Mouse (Mus musculus): Measurements from ENCODE around the gene Emc9. TPM values are rescaled to one million over a fixed set of nuclear protein-coding genes. Genes with fewer than 3 reads are reported as not detected.

The Emc9 gene
- 48.1 TPM for polyA plus RNA-seq (2017; shearing (Covaris generic))

DNA sequence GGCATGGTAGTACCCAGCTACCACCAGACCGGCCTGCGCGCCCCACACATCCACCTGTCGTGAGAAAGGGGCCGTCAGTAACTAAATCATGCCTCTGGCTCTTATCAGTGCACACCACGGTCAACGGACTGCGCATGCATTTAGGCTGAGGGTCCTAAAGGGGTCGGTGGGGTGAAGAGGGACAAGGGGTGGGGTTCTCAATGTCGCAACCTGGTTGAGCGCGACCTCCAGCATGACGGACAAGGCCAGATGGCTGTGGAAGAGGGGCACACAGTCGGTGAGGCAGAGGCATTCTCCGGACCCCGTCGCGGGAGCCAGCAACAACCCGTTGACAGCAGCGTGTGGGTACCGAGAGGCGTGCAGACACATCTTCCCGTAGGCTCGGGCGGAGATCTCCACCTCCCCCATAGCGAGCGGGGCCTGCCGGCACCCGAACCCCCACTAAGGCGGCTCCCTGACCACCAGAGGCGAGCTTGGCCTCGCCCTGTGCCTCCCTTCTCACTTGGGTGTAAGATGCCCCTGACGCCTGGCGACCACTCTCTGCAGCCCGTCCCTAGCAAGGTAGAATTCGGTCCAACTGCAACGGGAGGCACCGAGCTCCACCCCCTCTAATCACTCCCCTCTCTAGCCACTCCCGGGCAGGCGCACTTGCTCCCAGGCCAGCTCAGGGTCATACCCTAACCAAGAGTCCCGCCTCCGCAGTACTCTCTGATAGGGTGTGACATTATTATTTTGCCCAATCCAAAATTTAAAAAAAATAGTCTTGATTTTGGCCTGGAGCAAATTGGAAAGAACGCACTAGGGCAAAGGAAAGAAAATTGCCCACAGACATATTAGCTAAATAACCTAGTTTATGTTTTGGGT, at the start of gene Emc9:
Gene Emc9, minus strand, starts transcription at position 601 of the 864 bp plus-strand sequence.

DNA sequence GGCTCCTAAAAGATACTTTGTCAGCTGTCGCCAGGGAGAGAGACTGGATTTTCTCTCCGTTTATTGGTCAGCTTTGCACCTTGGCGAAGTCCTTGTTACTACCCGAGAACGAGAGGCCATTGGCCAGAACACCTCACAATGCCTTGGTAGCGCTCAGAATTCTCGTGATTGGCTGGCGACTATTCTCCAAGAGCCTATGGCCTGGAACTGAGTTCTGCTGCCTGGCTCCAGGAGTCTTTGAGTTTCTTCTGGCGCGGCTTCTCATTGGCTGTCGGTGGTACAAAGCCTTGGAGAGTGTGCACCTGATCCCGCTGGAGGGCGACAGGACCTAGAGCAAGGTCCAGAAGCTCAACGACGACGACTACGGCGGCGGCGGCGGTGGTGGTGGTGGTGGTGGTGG, 32.7 kb upstream of the Emc9 start, which contains the start of gene Rec8:
Gene Rec8, plus strand, starts transcription at position 216 of the 400 bp plus-strand sequence.

DNA sequence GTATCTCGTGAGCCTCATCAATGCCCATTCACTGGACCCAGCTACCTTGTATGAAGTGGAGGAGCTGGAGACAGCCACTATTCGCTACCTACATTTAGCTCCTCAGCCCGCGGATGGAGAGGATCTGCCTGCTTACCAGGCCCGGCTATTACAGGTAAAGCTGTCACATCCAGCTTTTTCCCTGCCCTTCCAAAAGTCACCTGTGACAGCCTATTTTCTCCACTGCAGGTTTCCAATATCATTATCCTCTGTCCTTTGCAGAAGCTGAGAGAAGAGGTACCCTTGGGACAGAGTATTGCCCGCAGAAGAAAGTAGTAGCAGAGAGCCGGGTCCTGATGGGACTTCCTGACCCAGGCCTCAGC, 18.1 kb upstream of the Emc9 start, which contains the start of gene Irf9:
Gene Irf9, plus strand, starts transcription at position 301 of the 362 bp plus-strand sequence.

DNA sequence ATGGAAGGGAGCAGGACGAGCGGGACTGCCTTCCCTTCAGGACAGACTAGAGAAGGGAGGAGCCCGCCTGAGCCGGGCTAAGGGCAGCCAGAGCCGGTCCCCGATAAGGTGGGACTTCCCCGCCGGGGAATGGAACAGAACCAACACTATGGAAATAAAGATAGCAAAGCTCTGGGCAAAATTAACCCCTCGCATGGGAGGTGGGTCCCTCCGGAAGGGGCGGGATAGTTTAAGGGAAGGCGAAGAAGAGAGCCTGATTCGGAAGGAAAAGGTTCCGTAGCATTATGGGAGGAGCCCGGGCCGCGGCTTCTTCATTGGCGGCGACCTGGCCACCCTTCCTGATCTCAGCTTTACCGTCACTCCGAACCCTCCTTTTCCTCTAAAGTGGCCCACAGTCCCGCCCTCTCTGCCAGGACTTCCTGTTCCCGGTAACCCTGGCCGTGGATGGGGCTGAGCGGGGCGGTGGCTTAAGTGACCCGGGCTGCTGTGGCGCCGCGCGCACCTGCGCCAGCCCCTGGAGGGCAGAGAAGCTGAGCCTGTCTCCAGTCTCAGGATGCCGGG, 6.3 kb upstream of the Emc9 start, which contains the start of gene Rnf31:
Gene Rnf31, plus strand, starts transcription at position 378 of the 561 bp plus-strand sequence.

DNA sequence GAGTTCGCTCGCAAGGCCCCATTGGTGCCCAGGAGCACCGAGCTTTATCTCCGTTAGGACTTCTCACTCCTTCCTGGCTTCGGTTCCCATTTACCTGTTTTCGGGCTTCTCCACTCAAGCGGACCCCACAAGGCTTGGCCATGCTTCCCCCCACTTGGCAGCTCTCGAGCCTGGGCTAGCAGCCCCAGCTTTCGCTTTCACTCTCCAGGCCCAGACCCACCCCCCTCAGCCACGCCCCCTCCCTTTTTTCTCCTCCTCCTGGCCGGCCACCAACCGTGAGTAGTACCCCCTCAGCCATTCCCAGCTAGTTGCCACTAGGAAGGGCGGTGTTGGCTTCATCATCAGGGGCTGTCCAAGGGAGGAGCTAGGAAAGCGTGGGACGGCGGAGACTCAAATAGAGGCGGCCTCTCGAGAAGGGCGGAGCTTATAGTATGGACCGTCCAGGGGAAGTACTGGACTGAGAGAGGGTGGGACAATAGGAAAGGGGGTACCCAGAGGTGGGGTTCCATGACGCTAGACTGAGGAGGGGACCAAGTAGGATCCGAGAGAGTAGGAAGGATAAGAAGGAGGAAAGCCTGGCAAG, 5.7 kb upstream of the Emc9 start, which contains the start of gene Psme2:
Gene Psme2, minus strand, starts transcription at position 366 of the 583 bp plus-strand sequence.

DNA sequence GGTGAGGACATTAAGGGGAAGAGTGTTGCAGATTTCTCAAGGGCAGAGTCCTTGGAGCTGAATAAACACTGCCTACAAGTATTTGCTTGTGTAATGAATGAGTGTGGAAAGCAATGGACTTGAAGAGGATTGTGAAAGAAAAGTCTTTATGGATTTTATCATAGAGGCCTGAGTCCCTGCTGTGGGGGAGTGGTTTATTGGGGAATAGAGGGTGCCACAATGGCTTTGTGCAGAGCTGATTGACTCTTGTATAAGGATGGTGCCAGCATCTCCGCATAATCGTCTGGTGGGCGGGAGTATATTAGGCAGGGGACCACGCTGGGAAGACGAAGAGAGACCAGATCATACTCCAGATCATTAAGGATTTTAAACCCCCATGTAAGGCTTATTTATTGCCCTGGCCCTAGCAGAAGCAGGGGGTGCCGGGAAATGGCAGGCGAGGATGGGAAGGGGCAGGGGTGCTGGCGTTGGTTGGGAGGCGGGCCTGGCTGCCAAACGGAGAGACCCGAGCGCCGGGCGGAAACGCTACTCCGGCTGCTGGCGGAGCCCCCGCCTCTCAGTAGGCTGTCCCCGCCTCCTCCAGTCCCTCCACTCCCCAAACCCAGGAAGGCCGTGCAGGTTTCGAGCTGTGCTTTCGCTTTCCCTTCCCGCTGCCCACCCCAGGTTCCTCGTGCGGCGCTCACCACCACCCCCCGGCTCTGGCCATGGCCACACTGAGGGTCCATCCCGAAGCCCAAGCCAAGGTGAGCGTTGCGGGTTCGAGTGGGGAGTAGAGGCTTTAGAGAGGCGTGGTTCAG, 7.0 kb downstream of the Emc9 start, which contains the start of gene Psme1:
Gene Psme1, plus strand, starts transcription at position 253 of the 797 bp plus-strand sequence.

DNA sequence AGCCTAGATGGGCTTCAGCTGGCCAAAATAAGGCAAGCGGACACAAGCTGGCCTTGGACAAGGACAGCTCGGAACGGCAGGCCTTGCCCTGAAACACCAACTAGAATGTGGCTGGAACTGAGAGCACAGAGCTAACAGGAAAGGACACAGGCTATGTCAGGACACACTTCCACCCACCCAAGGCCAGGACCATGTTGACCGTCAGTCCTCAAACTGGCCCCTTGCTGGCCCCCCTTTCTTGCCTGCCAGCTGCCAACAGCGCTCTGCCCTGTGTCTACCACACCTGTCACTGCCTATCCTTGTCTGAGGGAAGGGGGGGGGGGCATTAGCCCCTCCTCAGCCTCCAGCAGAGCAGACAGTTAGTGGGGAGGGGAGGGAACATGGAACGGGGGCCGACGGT, 9.8 kb downstream of the Emc9 start, which contains the start of gene Fitm1:
Gene Fitm1, plus strand, starts transcription at position 316 of the 400 bp plus-strand sequence.

DNA sequence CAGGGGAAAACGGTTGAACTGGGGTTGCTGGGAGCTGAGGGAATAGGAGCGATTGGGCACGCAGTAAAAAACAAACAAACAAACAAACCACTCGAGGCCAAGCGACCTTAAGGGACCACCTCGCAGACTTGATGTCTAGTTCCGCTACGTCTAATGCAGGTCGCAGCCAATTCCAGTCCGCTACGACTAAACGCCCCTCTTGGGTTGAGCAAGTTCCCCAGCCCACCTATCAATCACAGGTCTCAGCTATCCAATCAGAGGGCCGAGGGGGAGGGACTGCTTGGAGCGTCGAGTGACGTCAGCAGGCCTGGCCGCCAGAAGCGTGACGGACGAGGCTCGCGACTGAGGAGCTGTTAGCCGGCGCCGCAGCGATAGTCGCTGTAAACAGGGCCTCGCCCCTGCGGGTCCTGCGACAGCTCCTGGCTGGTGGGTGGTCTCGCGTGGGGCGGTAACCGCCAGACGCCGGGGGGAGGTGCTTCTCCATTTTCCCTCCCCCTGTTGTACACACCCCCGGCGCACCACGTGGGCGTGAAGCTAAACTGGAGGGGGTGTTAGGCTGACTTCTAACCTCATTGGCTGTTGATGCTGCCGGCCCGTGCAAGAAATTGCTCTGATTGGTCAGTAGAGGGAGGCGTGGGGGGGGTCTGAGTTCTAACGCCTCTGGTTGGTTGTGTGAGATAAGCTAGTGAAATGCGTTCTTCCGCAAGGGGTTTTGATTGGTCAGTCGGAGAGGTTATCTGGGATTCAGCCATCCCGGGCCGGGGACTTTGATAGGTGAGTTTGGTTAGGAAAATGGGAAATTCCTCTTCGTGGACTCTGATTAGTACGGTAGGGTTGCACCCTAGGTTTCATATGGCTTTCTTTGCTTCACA, 24.7 kb downstream of the Emc9 start, which contains the start of gene A730061H03Rik:
Gene A730061H03Rik, minus strand, starts transcription at position 205 of the 872 bp plus-strand sequence.

DNA sequence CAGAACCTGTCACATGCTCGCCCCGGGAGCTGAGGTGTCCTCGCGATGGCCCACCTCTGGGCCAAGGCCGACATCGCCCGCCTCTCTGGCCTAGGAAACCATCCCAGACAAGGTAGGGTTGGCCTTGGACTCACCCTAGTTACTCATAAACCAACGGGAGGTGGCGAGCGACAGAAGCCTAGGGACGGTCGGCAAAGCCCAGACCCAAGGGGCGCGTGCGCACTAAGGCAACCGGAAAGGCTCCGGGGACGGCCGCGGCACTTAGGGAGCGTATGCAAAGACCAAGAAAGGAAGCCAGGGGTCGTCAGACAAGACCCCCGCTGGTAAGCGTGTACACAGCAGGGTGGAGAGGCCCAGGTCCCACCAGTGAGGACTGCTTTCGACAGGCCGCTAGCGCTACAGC, 25.3 kb downstream of the Emc9 start, which contains the start of gene Dcaf11:
Gene Dcaf11, plus strand, starts transcription at position 208 of the 403 bp plus-strand sequence.

DNA sequence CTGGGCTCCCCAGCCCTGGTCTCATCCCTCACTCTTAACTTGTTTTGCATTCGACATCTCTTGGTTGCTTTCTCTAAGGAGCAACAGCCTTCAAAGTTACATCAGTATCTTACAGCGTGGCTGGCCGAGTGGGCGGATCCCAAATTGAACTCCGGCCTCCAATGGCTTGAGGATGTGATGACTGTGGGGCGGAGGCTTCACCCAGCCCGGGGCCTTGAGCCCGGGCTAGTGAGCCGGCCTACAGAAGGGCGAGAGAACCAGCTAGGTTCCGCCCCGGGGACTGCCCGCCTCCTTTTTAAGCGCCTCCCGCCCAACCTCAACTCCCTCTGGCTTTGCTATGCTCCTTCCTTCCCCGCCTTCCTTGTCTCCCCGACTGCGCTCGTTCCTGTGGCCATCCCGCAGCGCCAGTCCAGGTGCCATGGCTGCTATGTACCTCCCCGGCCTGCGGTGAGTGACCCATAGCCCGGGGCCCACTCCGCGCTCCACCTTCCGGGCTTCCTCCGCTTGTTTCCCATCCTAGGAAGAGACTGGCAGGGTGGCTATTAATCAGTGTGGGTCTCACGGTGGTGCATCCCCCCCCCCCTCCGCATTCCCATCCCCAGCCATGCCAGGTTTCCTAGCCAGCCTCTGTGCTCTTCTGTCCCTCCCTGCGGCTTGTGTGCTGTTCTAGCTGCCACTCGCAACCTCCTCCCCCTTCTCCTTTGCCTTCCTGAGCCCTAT, 44.9 kb downstream of the Emc9 start, which contains the start of gene Pck2:
Gene Pck2, plus strand, starts transcription at position 200 of the 720 bp plus-strand sequence.

Other genes with a start within 250 kb of the Emc9 start
- 47.2 TPM for gene Dhrs4, start 106.5 kb downstream of the Emc9 start, polyA plus RNA-seq (2017; shearing (Covaris generic))
- not detected for gene Carmil3, start 94.7 kb downstream of the Emc9 start, polyA plus RNA-seq (2017; shearing (Covaris generic))
- gene Cpne6, start 74.9 kb downstream of the Emc9 start, polyA plus RNA-seq (2017; shearing (Covaris generic)): not detected
- gene Nrl, start 60.3 kb downstream of the Emc9 start, polyA plus RNA-seq (2017; shearing (Covaris generic)): 0.12 TPM
- 48.4 TPM for gene Pck2, start 45.0 kb downstream of the Emc9 start, polyA plus RNA-seq (2017; shearing (Covaris generic))
- 170 TPM for gene Dcaf11, start 25.3 kb downstream of the Emc9 start, polyA plus RNA-seq (2017; shearing (Covaris generic))
- gene A730061H03Rik, start 24.9 kb downstream of the Emc9 start, polyA plus RNA-seq (2017; shearing (Covaris generic)): 4.8 TPM
- gene Fitm1, start 9.7 kb downstream of the Emc9 start, polyA plus RNA-seq (2017; shearing (Covaris generic)): not detected
- 1,184 TPM for gene Psme1, start 7.2 kb downstream of the Emc9 start, polyA plus RNA-seq (2017; shearing (Covaris generic))
- 937 TPM for gene Psme2, start 5.8 kb upstream of the Emc9 start, polyA plus RNA-seq (2017; shearing (Covaris generic))
- gene Rnf31, start 6.4 kb upstream of the Emc9 start, polyA plus RNA-seq (2017; shearing (Covaris generic)): 64.3 TPM
- 237 TPM for gene Irf9, start 18.3 kb upstream of the Emc9 start, polyA plus RNA-seq (2017; shearing (Covaris generic))
- gene Rec8, start 32.7 kb upstream of the Emc9 start, polyA plus RNA-seq (2017; shearing (Covaris generic)): 8.1 TPM
- 53.3 TPM for gene Ipo4, start 50.7 kb upstream of the Emc9 start, polyA plus RNA-seq (2017; shearing (Covaris generic))
- 2.8 TPM for gene Gm49378, start 52.6 kb upstream of the Emc9 start, polyA plus RNA-seq (2017; shearing (Covaris generic))
- 96.0 TPM for gene Tm9sf1, start 58.5 kb upstream of the Emc9 start, polyA plus RNA-seq (2017; shearing (Covaris generic))
- gene Tssk4, start 64.9 kb upstream of the Emc9 start, polyA plus RNA-seq (2017; shearing (Covaris generic)): 1.6 TPM
- 112 TPM for gene Mdp1, start 75.2 kb upstream of the Emc9 start, polyA plus RNA-seq (2017; shearing (Covaris generic))
- gene Gmpr2, start 86.6 kb upstream of the Emc9 start, polyA plus RNA-seq (2017; shearing (Covaris generic)): 58.4 TPM
- gene Nedd8, start 86.8 kb upstream of the Emc9 start, polyA plus RNA-seq (2017; shearing (Covaris generic)): 496 TPM
- 66.3 TPM for gene Tinf2, start 96.5 kb upstream of the Emc9 start, polyA plus RNA-seq (2017; shearing (Covaris generic))
- gene Tgm1, start 128.6 kb upstream of the Emc9 start, polyA plus RNA-seq (2017; shearing (Covaris generic)): 0.26 TPM
- 90.8 TPM for gene Rabggta, start 137.0 kb upstream of the Emc9 start, polyA plus RNA-seq (2017; shearing (Covaris generic))
- gene Dhrs1, start 160.4 kb upstream of the Emc9 start, polyA plus RNA-seq (2017; shearing (Covaris generic)): 54.2 TPM
- 12.1 TPM for gene Nop9, start 160.4 kb upstream of the Emc9 start, polyA plus RNA-seq (2017; shearing (Covaris generic))
- not detected for gene Cideb, start 173.2 kb upstream of the Emc9 start, polyA plus RNA-seq (2017; shearing (Covaris generic))
- not detected for gene Ltb4r2, start 176.1 kb upstream of the Emc9 start, polyA plus RNA-seq (2017; shearing (Covaris generic))
- 1.4 TPM for gene Ltb4r1, start 180.7 kb upstream of the Emc9 start, polyA plus RNA-seq (2017; shearing (Covaris generic))
- not detected for gene Adcy4, start 198.8 kb upstream of the Emc9 start, polyA plus RNA-seq (2017; shearing (Covaris generic))
- 79.6 TPM for gene Ripk3, start 203.6 kb upstream of the Emc9 start, polyA plus RNA-seq (2017; shearing (Covaris generic))
- gene Nfatc4, start 237.8 kb upstream of the Emc9 start, polyA plus RNA-seq (2017; shearing (Covaris generic)): not detected

Data from CD4-positive, CD25-positive, alpha-beta regulatory T cell, adult 9 weeks (primary cell).